Mouse (Mus musculus) olfactory bulb, adult 2 months (tissue): ENCODE data around the gene Nme4.

Source experiments
- CTCF ChIP-seq: fragments of 200-500 bp; IDR thresholded peaks from 2 replicates; pipeline ENCODE4 v1.5.1; 2012; ENCODE audit warnings: low read depth, mild to moderate bottlenecking, low read length, moderate library complexity; ENCODE audit not compliant: insufficient read depth
- POLR2A ChIP-seq: fragments of 200-500 bp; IDR thresholded peaks from 2 replicates; pipeline ENCODE4 v1.6.1; 2012; ENCODE audit warnings: mild to moderate bottlenecking, low read depth, low read length, moderate library complexity; ENCODE audit not compliant: insufficient read depth

DNA sequence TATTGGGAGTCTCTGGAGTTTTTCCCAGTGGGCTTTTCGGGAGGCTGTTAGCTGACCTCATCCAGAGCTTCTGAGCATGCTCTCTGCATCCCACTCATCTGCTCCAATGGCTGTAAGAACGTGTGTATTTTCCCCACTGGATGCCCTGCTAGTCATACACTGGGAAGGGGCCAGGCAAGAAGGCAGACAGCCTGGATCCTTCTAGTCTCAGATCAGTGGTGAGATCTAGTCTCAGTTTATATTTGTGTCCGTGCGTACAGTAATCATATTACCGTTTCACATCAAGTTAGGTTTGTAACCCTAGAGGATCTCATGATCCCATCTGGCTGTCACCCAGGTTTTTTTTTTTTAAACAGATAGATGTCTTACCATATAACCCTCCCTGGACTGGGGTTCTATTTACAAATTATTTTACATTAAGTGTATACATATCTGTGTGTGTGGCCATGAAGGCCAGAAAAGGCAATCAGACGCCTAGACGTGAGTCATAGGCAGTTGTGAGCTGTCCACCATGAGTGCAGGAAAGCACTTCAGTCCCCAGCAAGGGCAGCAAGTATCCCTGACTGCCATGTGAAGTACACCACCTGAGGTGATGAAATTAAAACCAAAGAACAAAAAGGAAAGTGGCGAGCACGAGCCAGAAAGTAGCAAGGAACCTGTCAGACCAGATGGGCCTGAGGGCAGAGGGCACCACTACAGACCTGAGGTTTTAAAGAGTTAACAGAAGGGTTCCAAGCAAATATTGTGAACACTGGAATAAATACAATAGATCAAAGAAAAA is 37.4 kb downstream of the Nme4 start:
- TF ChIP-seq CTCF (no peak), POLR2A (no peak)
